Mouse (Mus musculus): ENCODE results near the gene Tom1l2.

Tom1l2 gene

DNA sequence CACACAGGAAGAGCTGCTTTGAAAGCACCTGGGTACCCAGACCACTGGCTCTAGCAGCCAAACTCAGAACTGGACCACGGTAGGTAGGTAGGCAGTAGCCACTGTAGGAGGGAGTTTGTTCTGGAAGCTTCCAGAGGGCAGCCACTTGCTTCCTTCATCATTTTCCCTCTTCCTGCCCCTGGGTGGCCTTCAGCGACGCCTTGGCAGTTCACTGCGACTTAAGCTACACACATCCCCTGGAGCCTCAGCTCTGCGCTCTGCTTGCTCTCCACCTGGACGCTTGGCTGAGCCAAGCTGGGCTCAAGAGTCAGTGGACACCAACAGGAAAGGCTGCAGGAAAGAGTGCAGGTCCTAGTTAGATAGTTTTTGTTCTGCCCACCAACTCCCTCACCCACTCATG is 174.7 kb downstream of the Tom1l2 start:
- DNase-seq (ENCODE audit: low read depth, low spot score), result no peak

DNA sequence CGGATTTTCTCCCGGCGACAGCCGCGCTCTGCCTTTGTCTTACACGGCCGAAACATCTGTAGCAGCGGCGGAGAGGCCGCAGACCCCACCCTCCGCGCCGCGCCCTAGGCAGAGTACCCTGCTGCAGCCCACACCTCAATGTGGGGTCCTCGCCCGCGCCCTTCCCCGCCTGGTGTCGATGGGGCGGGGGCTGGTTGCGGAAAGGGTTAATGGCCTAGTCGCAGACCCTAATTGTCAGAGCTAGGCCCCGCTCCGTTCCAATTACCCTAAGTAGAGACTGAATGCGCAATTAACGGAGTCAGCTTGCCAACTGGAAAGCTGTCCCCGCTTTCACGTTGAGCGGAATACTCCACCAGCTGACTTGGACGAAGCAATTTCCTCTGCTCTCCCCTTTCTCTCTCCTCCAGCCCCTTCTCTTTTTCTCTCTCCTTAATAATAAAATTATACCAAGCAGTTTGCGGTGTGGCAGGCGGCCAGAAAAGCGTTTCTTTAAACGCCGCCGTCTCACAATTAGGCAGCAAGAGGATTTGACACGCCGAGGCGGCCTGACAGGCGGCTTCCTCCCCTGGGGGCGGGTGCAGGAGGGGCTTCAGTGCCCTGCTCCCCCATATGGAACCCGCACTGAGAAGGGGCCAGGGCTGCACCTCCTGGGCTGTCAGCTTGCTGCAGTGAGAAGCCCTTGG is 175.6 kb downstream of the Tom1l2 start:
- DNase-seq (ENCODE audit: low read depth, low spot score), result no peak

All from R1 (cell line).